Mouse (Mus musculus) splenic B cell, adult 2 months (primary cell): ENCODE measurements around the gene Snapc4.

Experiments
- DNase-seq: peaks from one replicate; pipeline ENCODE4 v3.0.0-alpha.2; 2011; ENCODE audit warnings: low read depth, low spot score
- H3K27me3 ChIP-seq: 2 replicates; pipeline ENCODE4 v1.6.1; 2012; ENCODE audit warnings: mild to moderate bottlenecking, low read length, moderate library complexity, mixed read lengths; ENCODE audit not compliant: control insufficient read depth, poor library complexity, insufficient read depth, severe bottlenecking
- H3K36me3 ChIP-seq: 2 replicates; pipeline ENCODE4 v1.6.1; 2012; ENCODE audit warnings: mild to moderate bottlenecking, low read length, moderate library complexity, mixed read lengths; ENCODE audit not compliant: control insufficient read depth, poor library complexity, insufficient read depth, severe bottlenecking

Snapc4 gene

GRCm38 (mm10) chr2:26339204-26339551 is 41.3 kb downstream of the Snapc4 start:
- no peak for DNase-seq
- Histone ChIP-seq H3K36me3 (no peaks in the 10 kb centered on the region), H3K27me3 (no peaks in the 10 kb centered on the region)

- no peaks in the 10 kb centered on the region for H3K27me3 ChIP-seq
- no peaks in the 10 kb centered on the region for H3K36me3 ChIP-seq
- no peak for DNase-seq
Measured at GRCm38 (mm10) chr2:26338302-26339203, 41.9 kb downstream of the Snapc4 start.

- H3K36me3 ChIP-seq = no peaks in the 10 kb centered on the region; the same call in 1 of the 2 replicates
- DNase-seq = no peak
- no peaks in the 10 kb centered on the region for H3K27me3 ChIP-seq
Measured at GRCm38 (mm10) chr2:26330702-26331101, 49.8 kb downstream of the Snapc4 start.

GRCm38 (mm10) chr2:26330056-26330468 is 50.4 kb downstream of the Snapc4 start:
- no peaks in the 10 kb centered on the region; the same call in 1 of the 2 replicates for H3K36me3 ChIP-seq
- DNase-seq = no peak
- H3K27me3 ChIP-seq = no peaks in the 10 kb centered on the region

GRCm38 (mm10) chr2:26329402-26329801 is 51.1 kb downstream of the Snapc4 start:
- DNase-seq = no peak
- Histone ChIP-seq H3K36me3 (no peaks in the 10 kb centered on the region; the same call in 1 of the 2 replicates), H3K27me3 (no peaks in the 10 kb centered on the region)

GRCm38 (mm10) chr2:26327852-26328251 is 52.6 kb downstream of the Snapc4 start:
- H3K36me3 ChIP-seq = no peaks in the 10 kb centered on the region; the same call in 1 of the 2 replicates
- H3K27me3 ChIP-seq = no peaks in the 10 kb centered on the region
- peak; percentile 41 for DNase-seq

- peak; percentile 80 for DNase-seq
- no peaks in the 10 kb centered on the region for H3K27me3 ChIP-seq
- no peaks in the 10 kb centered on the region; the same call in 1 of the 2 replicates for H3K36me3 ChIP-seq
Measured at GRCm38 (mm10) chr2:26325386-26326181, 54.9 kb downstream of the Snapc4 start.

GRCm38 (mm10) chr2:26324917-26325316 is 55.5 kb downstream of the Snapc4 start:
- DNase-seq = peak; percentile 42
- Histone ChIP-seq H3K36me3 (no peaks in the 10 kb centered on the region; the same call in 1 of the 2 replicates), H3K27me3 (no peaks in the 10 kb centered on the region)

GRCm38 (mm10) chr2:26323589-26324325 is 56.7 kb downstream of the Snapc4 start:
- Histone ChIP-seq H3K36me3 (no peaks in the 10 kb centered on the region), H3K27me3 (no peaks in the 10 kb centered on the region)
- DNase-seq = no peak

- Histone ChIP-seq H3K27me3 (no peaks in the 10 kb centered on the region), H3K36me3 (no peaks in the 10 kb centered on the region)
- DNase-seq = no peak
Measured at GRCm38 (mm10) chr2:26320245-26321185, 59.9 kb downstream of the Snapc4 start.

- Histone ChIP-seq H3K36me3 (no peaks in the 10 kb centered on the region), H3K27me3 (no peaks in the 10 kb centered on the region)
Measured at GRCm38 (mm10) chr2:26319519-26320244, 60.8 kb downstream of the Snapc4 start.

GRCm38 (mm10) chr2:26319109-26319508 is 61.3 kb downstream of the Snapc4 start:
- H3K27me3 ChIP-seq = no peaks in the 10 kb centered on the region
- DNase-seq = no peak
- H3K36me3 ChIP-seq = no peaks in the 10 kb centered on the region

More at GRCm38 (mm10) chr2:26319519-26320244, 60.8 kb downstream of the Snapc4 start:
- no peak for DNase-seq

- no peak for DNase-seq
- no peaks in the 10 kb centered on the region for H3K36me3 ChIP-seq
- no peaks in the 10 kb centered on the region for H3K27me3 ChIP-seq
Measured at GRCm38 (mm10) chr2:26317991-26318672, 62.3 kb downstream of the Snapc4 start.
